Comparison of ENCODE assay signal across 8 mouse cellular contexts in genomic region chr11:97842001-97842400, GRCm38 (mm10). TPM values are rescaled to one million over a fixed set of nuclear protein-coding genes. Genes with fewer than 3 reads are reported as not detected.
DNase-seq lines count a peak whose midpoint lies in the region; ATAC-seq and TF ChIP-seq lines count a peak whose summit lies in the region.

No protein-coding gene starts in this region.

- H3K4me3 ChIP-seq in megakaryocyte, embryonic 14.5 days (replicated peaks) = peak overlapping the region; percentile 3
- H3K4me3 ChIP-seq in embryonic facial prominence, embryonic 11.5 days (ENCODE audit: low read depth, low read length) = no peak overlapping the region
- peak overlapping the region; percentile 56; the same call in 1 of the 2 replicates for H3K4me3 ChIP-seq in intestine, embryonic 14.5 days (ENCODE audit: low read depth, low read length)
- H3K4me3 ChIP-seq in olfactory bulb, adult 2 months (ENCODE audit: insufficient read depth, low read depth, low read length) = peak overlapping the region; percentile 40
- H3K4me3 ChIP-seq in lung, adult 2 months (replicated peaks; ENCODE audit: extremely low read depth, low read depth, low read length) = no peak overlapping the region
- H3K4me3 ChIP-seq in kidney, adult 2 months (ENCODE audit: insufficient read depth, low read depth, low read length) = no peak overlapping the region

- H3K9ac ChIP-seq in embryonic facial prominence, embryonic 11.5 days (replicated peaks; ENCODE audit: low read length) = no peak overlapping the region; the same call in 1 of the 2 replicates
- H3K9ac ChIP-seq in intestine, embryonic 14.5 days (ENCODE audit: low read length) = no peak overlapping the region

- H3K4me2 ChIP-seq in embryonic facial prominence, embryonic 11.5 days (ENCODE audit: low read depth, low read length) = no peak overlapping the region
- peak overlapping the region; percentile 61 for H3K4me2 ChIP-seq in intestine, embryonic 14.5 days (ENCODE audit: low read length)

- ATAC-seq in megakaryocyte, adult 5-6 weeks (ENCODE audit: poor library complexity, severe bottlenecking) = no peak
- ATAC-seq in embryonic facial prominence, embryonic 11.5 days (replicated peaks; ENCODE audit: insufficient number of reproducible peaks, low FRiP score, low TSS enrichment, low read depth) = no peak
- ATAC-seq in intestine, embryonic 14.5 days (replicated peaks; ENCODE audit: low FRiP score, low TSS enrichment, low read depth) = no peak

- 35% methylated on average over 4 of the region's 4 CpGs for WGBS in embryonic facial prominence, embryonic 11.5 days
- 48% methylated on average over 4 of the region's 4 CpGs for WGBS in intestine, embryonic 14.5 days
- 15% methylated on average over 4 of the region's 4 CpGs for WGBS in olfactory bulb, adult 2 months
- WGBS in lung, adult 2 months = 79% methylated on average over 4 of the region's 4 CpGs
- WGBS in kidney, adult 2 months = 73% methylated on average over 4 of the region's 4 CpGs

- no peak overlapping the region for H3K27ac ChIP-seq in embryonic facial prominence, embryonic 11.5 days (replicated peaks; ENCODE audit: low read depth, low read length)
- no peak overlapping the region for H3K27ac ChIP-seq in intestine, embryonic 14.5 days (ENCODE audit: low read depth)
- H3K27ac ChIP-seq in olfactory bulb, adult 2 months (ENCODE audit: insufficient read depth, low read depth, low read length) = peak overlapping the region; percentile 27; the same call in 1 of the 2 replicates
- H3K27ac ChIP-seq in kidney, adult 2 months (ENCODE audit: insufficient read depth, low read depth, low read length) = no peak overlapping the region

- peak; percentile 23 for DNase-seq in embryonic facial prominence, embryonic 11.5 days (ENCODE audit: low spot score)
- DNase-seq in intestine, embryonic 14.5 days (ENCODE audit: low spot score) = peak; percentile 51
- DNase-seq in urinary bladder, postnatal 36 days (ENCODE audit: low spot score in 2 of 2) = no peak
- DNase-seq in lung, adult 2 months = no peak
- no peak for DNase-seq in kidney, adult 2 months

- H3K4me1 ChIP-seq in megakaryocyte, embryonic 14.5 days = peaks cover 46% of the 10 kb centered on the region
- no peaks in the 10 kb centered on the region for H3K4me1 ChIP-seq in embryonic facial prominence, embryonic 11.5 days (ENCODE audit: control insufficient read depth, insufficient read depth, low read length)
- 0 out of 2 replicates have a peak, but pooled peaks cover 11% of the 10 kb centered on the region for H3K4me1 ChIP-seq in intestine, embryonic 14.5 days (replicated peaks; ENCODE audit: control insufficient read depth, insufficient read depth, low read length)
- H3K4me1 ChIP-seq in olfactory bulb, adult 2 months (ENCODE audit: control insufficient read depth, insufficient read depth, low read length) = peaks cover 9% of the 10 kb centered on the region
- 0 out of 2 replicates have a peak, but pooled peaks cover 6% of the 10 kb centered on the region for H3K4me1 ChIP-seq in lung, adult 2 months (ENCODE audit: control insufficient read depth, insufficient read depth, low read length)
- no peaks in the 10 kb centered on the region; the same call in 1 of the 2 replicates for H3K4me1 ChIP-seq in kidney, adult 2 months (ENCODE audit: control insufficient read depth, insufficient read depth, low read length)

- no peaks in the 10 kb centered on the region for H3K9me3 ChIP-seq in megakaryocyte, embryonic 14.5 days
- H3K9me3 ChIP-seq in embryonic facial prominence, embryonic 11.5 days (replicated peaks; ENCODE audit: control insufficient read depth, low read length) = no peaks in the 10 kb centered on the region
- no peaks in the 10 kb centered on the region for H3K9me3 ChIP-seq in intestine, embryonic 14.5 days (ENCODE audit: control insufficient read depth, low read length)

- no peak for TF ChIP-seq CTCF in olfactory bulb, adult 2 months (IDR thresholded peaks at IDR 0.05; ENCODE audit: insufficient read depth, low read depth, low read length)
- no peak for TF ChIP-seq CTCF in lung, adult 2 months (IDR thresholded peaks at IDR 0.05; ENCODE audit: insufficient read depth, low read length)
- TF ChIP-seq CTCF in kidney, adult 2 months (conservative IDR thresholded peaks at IDR 0.05; ENCODE audit: insufficient read depth, insufficient read length, low read depth, low read length) = no peak

- no peak for TF ChIP-seq POLR2A in olfactory bulb, adult 2 months (IDR thresholded peaks at IDR 0.05; ENCODE audit: insufficient read depth, low read depth, low read length)
- no peak for TF ChIP-seq POLR2A in lung, adult 2 months (IDR thresholded peaks at IDR 0.05; ENCODE audit: borderline replicate concordance, extremely low read depth, low read depth, low read length)
- no peak for TF ChIP-seq POLR2A in kidney, adult 2 months (IDR thresholded peaks at IDR 0.05; ENCODE audit: low read depth, low read length)

- peaks cover 24% of the 10 kb centered on the region for H3K36me3 ChIP-seq in megakaryocyte, embryonic 14.5 days (replicated peaks; ENCODE audit: low read length)
- H3K36me3 ChIP-seq in embryonic facial prominence, embryonic 11.5 days (replicated peaks; ENCODE audit: control insufficient read depth, insufficient read depth, low read depth, low read length) = no peaks in the 10 kb centered on the region
- peaks cover 13% of the 10 kb centered on the region for H3K36me3 ChIP-seq in intestine, embryonic 14.5 days (ENCODE audit: control insufficient read depth, insufficient read depth, low read length)
- H3K36me3 ChIP-seq in kidney, adult 2 months (ENCODE audit: control insufficient read depth, insufficient read depth, low read length) = no peaks in the 10 kb centered on the region

- no peaks in the 10 kb centered on the region for H3K27me3 ChIP-seq in megakaryocyte, embryonic 14.5 days (replicated peaks)
- H3K27me3 ChIP-seq in embryonic facial prominence, embryonic 11.5 days (ENCODE audit: control insufficient read depth, insufficient read depth, low read length) = no peaks in the 10 kb centered on the region
- H3K27me3 ChIP-seq in intestine, embryonic 14.5 days (replicated peaks; ENCODE audit: control insufficient read depth, insufficient read depth, low read length) = no peaks in the 10 kb centered on the region
- no peaks in the 10 kb centered on the region for H3K27me3 ChIP-seq in kidney, adult 2 months (replicated peaks; ENCODE audit: control insufficient read depth, insufficient read depth, low read length)

RNA-seq across cellular contexts. Expression of gene B230217C12Rik, which starts 1.4 kb away (rescaled TPM):
- polyA plus RNA-seq in megakaryocyte, embryonic 14.5 days (2012; ENCODE audit: insufficient read depth, low replicate concordance) = 1.7 TPM in 1 of 2 replicates, not detected in the other
- 2.3 and 2.5 TPM in 2 replicates for total RNA-seq in megakaryocyte, adult 5-6 weeks (2015)
- 0.33 and 0.45 TPM in 2 replicates for total RNA-seq in megakaryocyte, adult 5-6 weeks (2017)
- 15.4 and 20.0 TPM in 2 replicates for polyA plus RNA-seq in embryonic facial prominence, embryonic 11.5 days (2014; fragmentation: Nextera tagmentation; extraction: Ambion mirVana)
- 8.1 and 9.5 TPM in 2 replicates for polyA plus RNA-seq in intestine, embryonic 14.5 days (2014; fragmentation: Nextera tagmentation; extraction: Ambion mirVana)
- polyA plus RNA-seq in olfactory bulb, adult 2 months (2012; ENCODE audit: insufficient read depth, insufficient read length, low replicate concordance, missing spikeins) = not detected in 2 replicates
- 2.8 and 4.5 TPM in 2 replicates for polyA plus RNA-seq in lung, adult 2 months (2012; rRNA removed)
- 2.0 TPM in 2 replicates for polyA plus RNA-seq in kidney, adult 2 months (2012; rRNA removed)

RNA-seq across cellular contexts. Expression of gene Fbxo47, which starts 42.0 kb away (rescaled TPM):
- polyA plus RNA-seq in megakaryocyte, embryonic 14.5 days (2012; ENCODE audit: insufficient read depth, low replicate concordance) = not detected in 2 replicates
- 0.30 and 2.1 TPM in 2 replicates for total RNA-seq in megakaryocyte, adult 5-6 weeks (2015)
- 0.73 and 1.5 TPM in 2 replicates for total RNA-seq in megakaryocyte, adult 5-6 weeks (2017)
- 0.60 and 0.61 TPM in 2 replicates for polyA plus RNA-seq in embryonic facial prominence, embryonic 11.5 days (2014; fragmentation: Nextera tagmentation; extraction: Ambion mirVana)
- 0.39 and 0.54 TPM in 2 replicates for polyA plus RNA-seq in intestine, embryonic 14.5 days (2014; fragmentation: Nextera tagmentation; extraction: Ambion mirVana)
- not detected in 2 replicates for polyA plus RNA-seq in olfactory bulb, adult 2 months (2012; ENCODE audit: insufficient read depth, insufficient read length, low replicate concordance, missing spikeins)
- 0.16 and 0.36 TPM in 2 replicates for polyA plus RNA-seq in lung, adult 2 months (2012; rRNA removed)
- 0.33 and 0.39 TPM in 2 replicates for polyA plus RNA-seq in kidney, adult 2 months (2012; rRNA removed)

RNA-seq across cellular contexts. Expression of gene Lasp1, which starts 43.2 kb away (rescaled TPM):
- polyA plus RNA-seq in megakaryocyte, embryonic 14.5 days (2012; ENCODE audit: insufficient read depth, low replicate concordance) = 51.2 and 77.7 TPM in 2 replicates
- 121 and 128 TPM in 2 replicates for total RNA-seq in megakaryocyte, adult 5-6 weeks (2015)
- 315 and 351 TPM in 2 replicates for total RNA-seq in megakaryocyte, adult 5-6 weeks (2017)
- polyA plus RNA-seq in embryonic facial prominence, embryonic 11.5 days (2014; fragmentation: Nextera tagmentation; extraction: Ambion mirVana) = 62.6 and 67.8 TPM in 2 replicates
- polyA plus RNA-seq in intestine, embryonic 14.5 days (2014; fragmentation: Nextera tagmentation; extraction: Ambion mirVana) = 85.1 and 88.6 TPM in 2 replicates
- not detected in 2 replicates for polyA plus RNA-seq in olfactory bulb, adult 2 months (2012; ENCODE audit: insufficient read depth, insufficient read length, low replicate concordance, missing spikeins)
- polyA plus RNA-seq in lung, adult 2 months (2012; rRNA removed) = 120 and 137 TPM in 2 replicates
- polyA plus RNA-seq in kidney, adult 2 months (2012; rRNA removed) = 106 and 110 TPM in 2 replicates

RNA-seq across cellular contexts. Expression of gene Rpl23, which starts 59.8 kb away (rescaled TPM):
- 25.9 and 294 TPM in 2 replicates for polyA plus RNA-seq in megakaryocyte, embryonic 14.5 days (2012; ENCODE audit: insufficient read depth, low replicate concordance)
- 1,123 and 1,179 TPM in 2 replicates for total RNA-seq in megakaryocyte, adult 5-6 weeks (2015)
- total RNA-seq in megakaryocyte, adult 5-6 weeks (2017) = 895 and 904 TPM in 2 replicates
- polyA plus RNA-seq in embryonic facial prominence, embryonic 11.5 days (2014; fragmentation: Nextera tagmentation; extraction: Ambion mirVana) = 524 and 537 TPM in 2 replicates
- polyA plus RNA-seq in intestine, embryonic 14.5 days (2014; fragmentation: Nextera tagmentation; extraction: Ambion mirVana) = 752 and 786 TPM in 2 replicates
- polyA plus RNA-seq in olfactory bulb, adult 2 months (2012; ENCODE audit: insufficient read depth, insufficient read length, low replicate concordance, missing spikeins) = 695 TPM in 1 of 2 replicates, not detected in the other
- polyA plus RNA-seq in lung, adult 2 months (2012; rRNA removed) = 81.7 and 95.5 TPM in 2 replicates
- polyA plus RNA-seq in kidney, adult 2 months (2012; rRNA removed) = 118 and 181 TPM in 2 replicates

Comparison
In these comparisons a context has a peak if more than half of its experiments do, and no peak if none do; other contexts are left out.
1. H3K4me3 ChIP-seq: peak in megakaryocyte, embryonic 14.5 days (single experiment), intestine, embryonic 14.5 days (single experiment) and olfactory bulb, adult 2 months (single experiment); none in embryonic facial prominence, embryonic 11.5 days (single experiment), lung, adult 2 months (single experiment) and kidney, adult 2 months (single experiment).
2. DNase-seq: peak in embryonic facial prominence, embryonic 11.5 days (single experiment) and intestine, embryonic 14.5 days (single experiment); none in urinary bladder, postnatal 36 days (0 of 2), lung, adult 2 months (single experiment) and kidney, adult 2 months (single experiment).